Mouse (Mus musculus) CD8-positive naive resting alpha-beta T cell, adult 2 months (primary cell): ENCODE measurements around the gene Egfl6.

Experiments used
- DNase-seq, 2 experiments: peaks; one replicate each; pipeline ENCODE4 v3.0.0; 2022; ENCODE audit warnings: low read depth in 2 of 2, low spot score in 2 of 2

Egfl6 gene

GRCm38 (mm10) chrX:166584947-166585824, at the start of gene Egfl6:
Gene Egfl6, minus strand, starts transcription at chrX:166585720.
- no peak for DNase-seq

GRCm38 (mm10) chrX:166626866-166627570, 41.5 kb upstream of the Egfl6 start:
- DNase-seq = no peak

DNA sequence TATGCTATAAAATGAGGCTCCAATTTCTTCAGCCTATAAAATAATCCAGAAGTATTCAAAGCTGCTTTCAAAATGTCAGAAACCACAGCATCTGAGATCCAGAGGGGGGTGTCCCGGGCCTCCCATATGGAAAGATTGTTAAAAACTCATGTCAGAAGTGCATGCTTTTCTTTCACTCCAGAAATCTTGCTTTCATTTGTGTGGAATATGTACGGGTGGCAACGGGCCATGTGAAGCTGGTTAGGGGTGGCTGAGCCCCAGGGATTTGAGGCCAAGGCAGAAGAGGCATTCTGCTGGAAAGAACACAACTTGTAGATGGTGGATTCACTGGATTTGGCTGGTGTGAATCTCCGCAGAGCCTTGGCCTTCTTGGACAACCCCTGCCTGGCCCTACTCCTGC, 40.7 kb upstream of the Egfl6 start:
- DNase-seq = no peak

DNA sequence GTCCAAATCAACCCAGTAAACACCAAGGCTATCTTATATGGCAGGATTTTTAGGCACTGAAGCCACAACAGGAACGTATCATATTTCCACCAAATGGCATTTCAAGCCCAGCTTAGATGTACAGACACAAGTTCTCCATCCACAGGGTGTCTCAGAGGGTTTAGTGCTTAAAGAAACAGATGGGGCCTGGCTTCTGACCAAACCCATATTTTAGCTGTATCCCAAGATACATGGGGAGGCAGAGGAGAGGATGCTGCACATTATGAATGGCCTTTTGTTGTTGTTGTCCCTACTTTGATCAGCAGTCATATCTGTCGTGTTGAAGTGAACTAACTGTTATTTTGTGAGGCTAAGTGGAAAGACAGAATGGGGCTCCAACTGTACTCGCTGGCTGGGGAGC, 37.7 kb upstream of the Egfl6 start:
- no peak for DNase-seq

DNA sequence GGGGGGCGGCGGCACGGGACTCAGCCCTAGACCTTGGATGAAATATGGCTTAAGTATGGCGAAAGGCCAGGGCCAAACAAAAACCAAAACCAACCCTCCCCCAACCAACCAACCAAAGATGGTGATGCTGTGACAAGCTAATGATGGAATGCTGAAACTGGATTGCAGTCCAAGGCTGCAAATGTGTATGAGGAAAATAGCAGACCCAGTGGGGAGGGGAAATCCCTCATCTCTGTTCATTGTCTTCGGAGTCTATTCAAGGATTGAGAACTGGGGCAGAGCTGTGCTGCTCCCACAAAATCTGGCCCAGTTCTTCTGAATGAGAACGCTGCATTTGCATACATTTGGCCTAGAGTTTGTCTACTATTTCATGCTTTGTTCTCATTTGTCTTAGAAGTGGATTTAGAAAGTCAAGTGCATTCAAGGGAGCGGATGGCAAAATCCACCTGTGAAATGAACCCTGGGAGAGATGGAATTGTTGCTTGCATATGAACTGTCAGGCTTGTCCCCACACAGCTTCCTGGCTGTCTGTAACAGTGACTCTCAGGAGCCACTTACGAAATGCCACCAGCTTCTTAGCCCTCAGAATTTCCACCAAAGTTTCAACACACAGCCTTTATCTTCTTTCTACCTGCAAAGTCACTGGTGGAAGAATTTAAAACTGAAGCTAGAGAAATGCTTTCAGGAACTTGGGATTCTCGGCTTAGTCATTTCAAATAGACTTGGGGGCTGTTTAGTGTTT, 36.2 kb upstream of the Egfl6 start:
- no peak for DNase-seq

- DNase-seq = no peak
These were observed 35.4 kb upstream of the Egfl6 start for GRCm38 (mm10) chrX:166620900-166621299.

- DNase-seq = no peak
These were observed 33.6 kb upstream of the Egfl6 start for GRCm38 (mm10) chrX:166619084-166619483.

DNA sequence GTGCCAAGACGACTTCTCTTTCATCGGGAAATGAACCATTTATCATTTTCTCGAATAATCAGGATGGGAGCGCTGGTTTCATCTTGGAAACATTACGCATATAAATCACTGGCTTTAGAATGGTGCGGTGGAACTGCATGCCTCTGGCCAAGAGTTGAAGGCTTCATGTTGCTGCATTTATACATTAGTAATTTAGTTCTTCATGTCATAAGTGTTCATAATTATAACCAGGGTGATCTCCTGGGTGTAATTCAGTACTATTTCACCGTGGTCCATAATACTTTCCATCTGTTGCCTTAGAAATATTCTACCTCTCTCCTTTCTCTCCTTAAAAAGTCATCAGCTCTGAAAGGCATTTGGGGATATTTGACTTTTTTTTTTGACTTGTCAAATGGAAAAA, 29.7 kb upstream of the Egfl6 start:
- DNase-seq = no peak

GRCm38 (mm10) chrX:166576111-166576510, 9.4 kb downstream of the Egfl6 start:
- DNase-seq = no peak

GRCm38 (mm10) chrX:166565983-166566382, 19.5 kb downstream of the Egfl6 start:
- no peak for DNase-seq

DNA sequence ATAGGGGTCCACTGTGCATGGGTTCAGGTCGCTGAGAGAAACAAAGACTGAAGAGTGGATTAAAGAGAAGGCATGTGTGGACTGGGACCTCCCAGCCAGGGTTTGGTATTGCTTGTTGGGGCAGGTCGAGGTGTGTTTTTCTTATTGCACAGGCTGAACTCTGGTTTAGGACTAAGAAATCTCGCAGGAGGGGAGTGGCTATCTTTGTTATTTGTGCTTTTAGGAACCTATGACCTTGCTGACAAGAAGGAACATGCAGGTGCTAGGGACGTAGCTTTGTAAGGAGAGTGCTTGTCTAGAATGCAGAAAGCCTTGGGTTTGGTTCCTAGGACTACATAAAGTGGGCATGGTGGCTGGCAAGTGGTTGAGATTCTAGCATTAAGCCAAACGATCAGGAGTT, 20.1 kb downstream of the Egfl6 start:
- no peak for DNase-seq

DNA sequence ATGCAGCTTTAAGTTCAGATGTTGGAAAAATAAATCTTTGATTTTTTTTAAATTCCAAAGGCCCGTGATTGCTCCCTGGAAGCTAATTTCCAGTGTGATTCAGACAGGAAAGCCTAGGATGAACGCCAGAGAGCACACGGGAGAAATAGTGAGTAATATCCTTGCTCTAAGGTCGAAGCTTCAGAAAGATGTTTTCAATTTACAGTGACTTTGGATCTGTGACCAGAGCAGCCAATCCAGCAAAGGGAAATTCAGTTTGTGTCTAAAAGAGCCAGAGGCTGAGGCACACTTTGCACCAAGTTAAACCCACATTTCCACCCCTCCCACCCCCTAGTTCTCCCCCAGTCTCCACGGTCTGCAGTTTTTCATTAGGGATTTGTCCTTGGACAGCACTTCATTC, 20.6 kb downstream of the Egfl6 start:
- DNase-seq = no peak

DNA sequence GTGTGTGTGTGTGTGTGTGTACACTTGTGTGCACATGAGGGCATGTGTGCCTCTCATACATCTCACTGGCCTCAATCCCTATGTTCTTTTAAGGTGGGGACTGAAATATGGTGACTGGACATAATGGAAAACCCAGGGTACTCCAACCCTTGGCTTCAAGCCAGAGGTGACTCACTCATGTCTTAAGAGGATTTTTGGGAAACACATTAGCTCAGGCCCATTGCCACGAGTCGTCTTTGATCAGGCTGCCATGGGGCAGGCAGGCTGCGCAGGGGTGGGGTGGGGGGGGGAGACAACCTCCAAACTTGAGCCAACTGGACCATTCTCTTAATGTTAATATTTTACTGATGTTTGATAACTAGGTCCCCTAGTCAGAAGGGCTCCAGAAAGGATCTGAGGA, 26.2 kb downstream of the Egfl6 start:
- no peak for DNase-seq

DNA sequence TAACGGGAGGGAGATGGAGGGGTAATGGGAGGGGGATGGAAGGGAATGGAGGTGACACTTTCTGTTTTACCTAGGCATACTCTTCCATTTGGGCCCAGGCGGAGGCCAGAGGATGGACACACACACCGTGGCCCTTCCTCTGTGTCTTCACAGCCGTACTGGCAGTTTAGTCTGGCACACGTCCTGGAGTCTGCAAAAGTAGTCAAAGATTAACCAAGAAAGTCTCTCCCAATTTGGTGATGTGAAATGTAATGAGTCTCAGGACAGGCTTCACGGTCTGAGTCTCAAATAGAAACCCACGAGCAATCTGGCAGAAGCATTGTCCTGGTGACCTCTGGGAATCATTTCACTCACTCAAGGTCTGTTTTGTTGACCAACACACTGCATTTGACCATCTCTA, 33.2 kb downstream of the Egfl6 start:
- no peak for DNase-seq

GRCm38 (mm10) chrX:166546495-166546894, 39.0 kb downstream of the Egfl6 start:
- DNase-seq = no peak

- no peak for DNase-seq
These were observed 50.4 kb downstream of the Egfl6 start for GRCm38 (mm10) chrX:166535138-166535537.

DNA sequence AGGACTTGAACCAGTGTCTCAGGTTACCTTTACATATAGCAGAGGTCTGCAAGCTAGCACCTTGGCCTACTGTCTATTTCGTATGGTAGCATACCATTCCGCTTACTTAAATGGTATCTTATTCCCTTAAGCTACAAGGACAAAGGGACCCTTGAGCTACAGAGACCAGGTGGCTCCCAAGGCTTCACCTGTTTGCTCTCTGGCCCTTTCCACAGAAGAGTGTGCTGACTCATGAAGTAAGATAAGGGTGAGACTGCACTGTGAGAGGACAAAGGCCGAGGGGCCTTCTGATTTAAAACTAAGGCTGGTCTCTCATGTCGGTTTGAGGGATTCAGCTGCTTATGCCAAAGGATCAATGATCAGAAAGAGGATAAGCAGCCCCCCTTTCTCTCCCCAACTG, 52.1 kb downstream of the Egfl6 start:
- no peak for DNase-seq

GRCm38 (mm10) chrX:166531671-166532070, 53.8 kb downstream of the Egfl6 start:
- DNase-seq = no peak

DNA sequence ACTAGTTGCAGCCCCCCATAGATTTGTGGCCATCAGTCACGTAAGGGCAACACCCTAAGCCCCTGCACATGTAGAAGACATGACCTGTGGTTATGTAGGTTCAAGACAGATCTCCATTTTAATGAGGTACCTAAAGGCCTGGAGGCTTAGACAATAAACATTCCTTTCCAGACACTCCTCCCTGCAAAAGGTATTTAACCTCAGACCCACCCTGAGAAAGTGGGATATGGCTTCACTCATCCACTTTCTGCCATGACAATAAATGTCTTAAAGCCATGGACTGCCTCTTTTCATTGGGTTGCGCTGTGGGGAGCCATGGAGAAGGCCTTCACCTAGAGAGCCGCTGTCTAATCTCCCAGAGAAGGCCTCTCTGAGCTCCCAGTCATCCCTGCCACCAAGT, 57.4 kb downstream of the Egfl6 start:
- DNase-seq = no peak

DNA sequence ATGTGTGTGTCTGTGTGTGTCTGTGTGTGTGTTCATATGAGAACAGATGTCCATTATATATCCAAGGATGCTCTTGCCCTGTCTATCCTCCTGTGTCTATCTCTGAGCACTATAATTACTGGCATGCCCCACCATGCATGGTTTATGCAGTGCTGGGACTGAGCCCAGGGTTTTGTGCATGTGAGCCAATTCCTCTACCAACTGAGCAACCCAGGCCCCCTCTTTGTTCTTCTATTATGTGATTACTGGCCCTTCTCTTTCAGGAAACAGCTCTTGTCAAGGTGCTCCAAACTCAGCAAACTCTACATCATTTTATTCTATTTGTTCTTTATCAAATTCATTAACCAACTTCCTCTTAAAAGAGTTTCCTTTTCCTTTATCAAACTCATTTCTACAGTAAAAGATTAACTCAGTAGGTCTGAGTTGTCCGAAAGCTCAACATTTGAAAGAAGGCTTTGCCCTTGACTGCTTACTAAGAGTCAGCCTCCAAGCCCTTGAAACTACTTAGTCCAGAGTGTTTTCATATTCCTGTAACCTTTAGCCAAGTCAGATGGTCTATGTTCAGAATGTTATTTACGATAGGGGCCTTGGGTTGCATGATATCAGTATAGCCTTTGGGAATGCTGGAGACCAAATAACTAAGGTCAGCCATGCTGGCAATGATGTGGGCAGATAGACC, 59.7 kb downstream of the Egfl6 start:
- no peak for DNase-seq

DNA sequence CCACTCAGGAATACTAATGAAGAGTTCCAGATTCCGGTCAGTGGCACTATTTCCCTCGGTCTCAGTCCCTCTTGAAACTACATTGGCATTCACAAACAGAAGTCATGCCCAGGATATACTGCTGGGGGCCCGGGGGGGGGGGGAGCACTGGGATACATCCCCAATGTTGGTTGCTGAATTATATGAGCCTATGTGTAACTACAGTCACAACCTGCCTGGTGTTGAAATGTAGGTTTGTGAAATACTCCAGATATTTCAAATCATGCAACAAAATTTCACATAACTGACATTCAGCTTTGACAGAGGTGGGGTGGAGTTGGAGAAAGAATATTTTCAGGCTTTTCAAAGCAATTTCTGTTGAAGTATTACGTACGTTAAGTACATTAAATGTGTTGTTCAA, 64.7 kb downstream of the Egfl6 start:
- DNase-seq = no peak
